ENCODE assay signal across 9 mouse cellular contexts in the genomic region with DNA sequence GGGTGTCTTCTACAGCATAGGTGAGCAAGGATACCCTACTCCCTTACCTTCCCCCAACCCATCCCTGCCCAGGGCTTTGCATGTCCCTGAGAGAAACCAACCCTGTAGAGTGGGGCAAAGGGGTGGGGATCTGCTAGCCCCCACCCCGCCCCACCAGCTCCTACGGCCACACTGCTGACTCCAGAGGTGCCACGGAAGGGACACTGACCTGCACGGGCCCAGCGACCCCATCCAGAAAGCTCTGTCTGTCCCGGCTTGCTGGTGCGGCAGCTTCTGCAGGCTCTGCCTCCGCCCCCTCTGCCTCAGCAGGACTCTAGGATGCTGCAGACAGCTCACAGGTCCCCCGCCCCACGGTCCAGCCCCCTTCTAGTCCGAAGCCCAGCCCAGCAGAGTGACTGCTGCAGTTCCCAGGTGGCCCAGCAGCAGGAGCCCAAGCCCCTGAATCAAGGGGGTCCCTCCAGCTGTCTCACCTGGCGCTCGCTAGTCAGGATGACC. TPM values are rescaled to one million over a fixed set of nuclear protein-coding genes. Genes with fewer than 3 reads are reported as not detected.
A peak's percentile ranks its signal among the peaks of the same experiment; 100 is the strongest.
DNase-seq lines count a peak whose midpoint lies in the region; ATAC-seq lines count a peak whose summit lies in the region.
"Had no signal": no experiment of that assay in that cellular context is flagged by ENCODE, and none has a peak within 500 bp of the region (broad histone marks: within the 10 kb centered on the region; RNA-seq: fewer than 3 reads in every experiment).

No protein-coding gene starts in this region.

- DNase-seq in kidney, postnatal 10 days: peak; percentile 30
- DNase-seq in kidney, adult 11 months: no peak
- peak; percentile 71 for DNase-seq in embryo, embryonic 10 days (ENCODE audit: low spot score)
- DNase-seq in neural tube, embryonic 11.5 days (ENCODE audit: low spot score): peak; percentile 54
- no peak for DNase-seq in gastrocnemius, adult 18-20 months (ENCODE audit: low spot score)
- no peak for DNase-seq in cerebellum, adult 18-20 months
- DNase-seq in left cerebral cortex, adult 8-10 months (ENCODE audit: low spot score in 2 of 2): no peak

- peaks cover 4% of the 10 kb centered on the region; the same call in 1 of the 2 replicates for H3K4me1 ChIP-seq in hindbrain, embryonic 15.5 days (replicated peaks)
- no peaks in the 10 kb centered on the region for H3K4me1 ChIP-seq in neural tube, embryonic 11.5 days (ENCODE audit: control insufficient read depth, insufficient read depth, low read length)
- H3K4me1 ChIP-seq: liver, embryonic 15.5 days had no signal

- H3K27me3 ChIP-seq in hindbrain, embryonic 15.5 days: no peaks in the 10 kb centered on the region
- 0 out of 2 replicates have a peak, but pooled peaks cover 4% of the 10 kb centered on the region for H3K27me3 ChIP-seq in neural tube, embryonic 11.5 days (ENCODE audit: control insufficient read depth, insufficient read depth, low read length)

- no peaks in the 10 kb centered on the region for H3K9me3 ChIP-seq in hindbrain, embryonic 15.5 days
- no peaks in the 10 kb centered on the region for H3K9me3 ChIP-seq in neural tube, embryonic 11.5 days (ENCODE audit: control insufficient read depth, low read length)
- H3K9me3 ChIP-seq: liver, embryonic 15.5 days had no signal

- H3K4me3 ChIP-seq in hindbrain, embryonic 15.5 days: peak overlapping the region; percentile 31
- no peak overlapping the region for H3K4me3 ChIP-seq in neural tube, embryonic 11.5 days (ENCODE audit: low read depth, low read length)
- H3K4me3 ChIP-seq: liver, embryonic 15.5 days had no signal

- ATAC-seq in hindbrain, embryonic 15.5 days (ENCODE audit: low FRiP score, low read depth): peak; percentile 77
- ATAC-seq in neural tube, embryonic 11.5 days (ENCODE audit: insufficient read depth, low FRiP score, low TSS enrichment): no peak

- peak overlapping the region; percentile 18; the same call in 1 of the 2 replicates for H3K9ac ChIP-seq in hindbrain, embryonic 15.5 days
- H3K9ac ChIP-seq in neural tube, embryonic 11.5 days (ENCODE audit: low read length): no peak overlapping the region
- H3K9ac ChIP-seq: liver, embryonic 15.5 days had no signal

- 1% methylated on average over 11 of the region's 13 CpGs for WGBS in hindbrain, embryonic 15.5 days
- 2% methylated on average over 13 of the region's 13 CpGs for WGBS in neural tube, embryonic 11.5 days

- H3K36me3 ChIP-seq in hindbrain, embryonic 15.5 days: no peaks in the 10 kb centered on the region
- H3K36me3 ChIP-seq in neural tube, embryonic 11.5 days (ENCODE audit: control insufficient read depth, insufficient read depth, low read length): no peaks in the 10 kb centered on the region
- H3K36me3 ChIP-seq: liver, embryonic 15.5 days had no signal

- no peak overlapping the region for H3K27ac ChIP-seq in hindbrain, embryonic 15.5 days (replicated peaks)
- H3K27ac ChIP-seq in neural tube, embryonic 11.5 days (ENCODE audit: low read depth, low read length): no peak overlapping the region
- H3K27ac ChIP-seq: liver, embryonic 15.5 days had no signal

- peak overlapping the region; percentile 46 for H3K4me2 ChIP-seq in hindbrain, embryonic 15.5 days
- H3K4me2 ChIP-seq in neural tube, embryonic 11.5 days (ENCODE audit: low read depth): peak overlapping the region; percentile 3; the same call in 1 of the 2 replicates
- H3K4me2 ChIP-seq: liver, embryonic 15.5 days had no signal

RNA-seq across cellular contexts. Expression of a gene that starts 2.4 kb away (rescaled TPM):
- 0.45 and 0.86 TPM in 2 replicates for polyA plus RNA-seq in hindbrain, embryonic 15.5 days (2015; fragmentation: Nextera tagmentation; extraction: Ambion mirVana)
- 0.50 and 0.72 TPM in 2 replicates for polyA plus RNA-seq in neural tube, embryonic 11.5 days (2014; fragmentation: Nextera tagmentation; extraction: Ambion mirVana)
- total RNA-seq in gastrocnemius, adult 18-20 months (2021): not detected
- 1 to 10 TPM in 2 of 4 experiments, under 1 TPM in 2; 0.37 to 1.2 (median 0.78) TPM for total RNA-seq in left cerebral cortex, adult 8-10 months (2022)

RNA-seq across cellular contexts. Expression of a gene that starts 27.1 kb away (rescaled TPM):
- polyA plus RNA-seq in hindbrain, embryonic 15.5 days (2015; fragmentation: Nextera tagmentation; extraction: Ambion mirVana): 64.2 and 67.1 TPM in 2 replicates
- 40.2 and 42.1 TPM in 2 replicates for polyA plus RNA-seq in neural tube, embryonic 11.5 days (2014; fragmentation: Nextera tagmentation; extraction: Ambion mirVana)
- 10 to 100 TPM; 69.5 to 73.0 TPM for total RNA-seq in gastrocnemius, adult 18-20 months (2021)
- 10 to 100 TPM; 56.5 to 68.1 (median 60.5) TPM for total RNA-seq in left cerebral cortex, adult 8-10 months (2022)

RNA-seq across cellular contexts. Expression of a gene that starts 34.5 kb away (rescaled TPM):
- 1.2 and 2.0 TPM in 2 replicates for polyA plus RNA-seq in hindbrain, embryonic 15.5 days (2015; fragmentation: Nextera tagmentation; extraction: Ambion mirVana)
- polyA plus RNA-seq in neural tube, embryonic 11.5 days (2014; fragmentation: Nextera tagmentation; extraction: Ambion mirVana): 0.38 and 0.39 TPM in 2 replicates
- under 1 TPM in 1 of 2 experiments, not detected in 1; 0.14 TPM for total RNA-seq in gastrocnemius, adult 18-20 months (2021)
- 1 to 10 TPM; 2.8 to 5.0 (median 4.4) TPM for total RNA-seq in left cerebral cortex, adult 8-10 months (2022)
- polyA plus RNA-seq: liver, embryonic 15.5 days had no signal

RNA-seq across cellular contexts. Expression of a gene that starts 56.6 kb away (rescaled TPM):
- 0.64 and 0.71 TPM in 2 replicates for polyA plus RNA-seq in hindbrain, embryonic 15.5 days (2015; fragmentation: Nextera tagmentation; extraction: Ambion mirVana)
- 0.78 and 1.1 TPM in 2 replicates for polyA plus RNA-seq in neural tube, embryonic 11.5 days (2014; fragmentation: Nextera tagmentation; extraction: Ambion mirVana)
- total RNA-seq in gastrocnemius, adult 18-20 months (2021): 1 to 10 TPM; 1.3 to 1.9 TPM
- 1 to 10 TPM; 1.5 to 3.0 (median 2.8) TPM for total RNA-seq in left cerebral cortex, adult 8-10 months (2022)

Comparison
In these comparisons a context has a peak if more than half of its experiments do, and no peak if none do; other contexts are left out.
1. DNase-seq: peak in kidney, postnatal 10 days (single experiment), embryo, embryonic 10 days (single experiment) and neural tube, embryonic 11.5 days (single experiment); none in kidney, adult 11 months (single experiment), gastrocnemius, adult 18-20 months (single experiment), cerebellum, adult 18-20 months (0 of 2) and left cerebral cortex, adult 8-10 months (0 of 2).